Mouse (Mus musculus): ENCODE data around the gene Zfp282. TPM values are rescaled to one million over a fixed set of nuclear protein-coding genes. Genes with fewer than 3 reads are reported as not detected.

Zfp282 gene
- polyA plus RNA-seq, 1 experiment = 0.32 TPM

DNA sequence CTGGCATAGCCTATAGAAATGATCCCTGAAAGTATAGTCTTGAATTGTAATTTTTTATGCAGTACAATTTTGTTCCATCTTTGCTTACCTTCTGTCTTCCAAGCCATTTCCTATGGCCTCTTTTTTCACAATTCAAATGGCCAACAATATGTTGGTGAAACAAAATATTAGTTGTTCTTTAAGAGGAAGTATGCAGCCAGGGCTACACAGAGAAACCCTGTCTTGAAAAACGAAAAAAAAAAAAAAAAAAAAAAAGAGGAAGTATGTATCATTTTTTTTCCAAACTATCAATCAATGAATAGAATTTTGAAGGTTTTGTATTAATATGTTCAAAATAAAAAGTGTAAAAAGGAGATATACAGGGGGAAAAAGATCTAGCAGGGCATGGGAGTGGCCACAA is 34.6 kb downstream of the Zfp282 start:
- peaks cover 2% of the 10 kb centered on the region; the same call in 1 of the 2 replicates for H3K9me3 ChIP-seq (ENCODE audit: control insufficient read depth, low read length)
- H3K4me3 ChIP-seq (replicated peaks) = no peak overlapping the region
- H3K4me1 ChIP-seq (ENCODE audit: control insufficient read depth) = peaks cover 9% of the 10 kb centered on the region
- peaks cover 6% of the 10 kb centered on the region for H3K36me3 ChIP-seq (ENCODE audit: control insufficient read depth)
- TF ChIP-seq TAL1 (IDR thresholded peaks at IDR 0.05; ENCODE audit: low read length) (no peak), GATA1 (IDR thresholded peaks at IDR 0.05; ENCODE audit: low read length) (no peak)
- no peaks in the 10 kb centered on the region for H3K27me3 ChIP-seq (ENCODE audit: control insufficient read depth)

DNA sequence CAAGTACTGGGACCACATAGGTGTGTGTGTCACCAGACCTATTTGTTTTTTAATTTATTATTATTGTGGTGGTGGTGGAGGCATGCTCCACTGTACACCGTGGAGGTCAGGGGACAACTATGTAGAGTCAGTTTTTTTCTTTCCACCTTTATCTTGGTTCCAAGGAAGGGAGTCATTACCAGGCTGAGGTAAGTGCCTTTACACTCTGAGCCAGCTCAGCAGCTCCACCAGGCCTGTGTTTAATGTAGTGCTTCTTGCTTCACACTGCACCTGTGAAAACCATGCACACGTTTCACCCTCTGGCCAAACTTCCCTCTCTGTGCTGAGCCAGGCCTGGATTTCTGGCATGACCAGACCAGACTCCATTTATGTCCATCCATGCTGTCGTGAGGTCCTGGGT is 36.0 kb downstream of the Zfp282 start:
- Histone ChIP-seq H3K9me3 (ENCODE audit: control insufficient read depth, low read length) (peaks cover 2% of the 10 kb centered on the region; the same call in 1 of the 2 replicates), H3K36me3 (ENCODE audit: control insufficient read depth) (peaks cover 2% of the 10 kb centered on the region; the same call in 1 of the 2 replicates), H3K4me1 (ENCODE audit: control insufficient read depth) (peaks cover 18% of the 10 kb centered on the region), H3K27me3 (ENCODE audit: control insufficient read depth) (no peaks in the 10 kb centered on the region), H3K4me3 (replicated peaks) (no peak overlapping the region)
- no peak for TF ChIP-seq TAL1 (IDR thresholded peaks at IDR 0.05; ENCODE audit: low read length)
- TF ChIP-seq GATA1 (IDR thresholded peaks at IDR 0.05; ENCODE audit: low read length) = no peak

DNA sequence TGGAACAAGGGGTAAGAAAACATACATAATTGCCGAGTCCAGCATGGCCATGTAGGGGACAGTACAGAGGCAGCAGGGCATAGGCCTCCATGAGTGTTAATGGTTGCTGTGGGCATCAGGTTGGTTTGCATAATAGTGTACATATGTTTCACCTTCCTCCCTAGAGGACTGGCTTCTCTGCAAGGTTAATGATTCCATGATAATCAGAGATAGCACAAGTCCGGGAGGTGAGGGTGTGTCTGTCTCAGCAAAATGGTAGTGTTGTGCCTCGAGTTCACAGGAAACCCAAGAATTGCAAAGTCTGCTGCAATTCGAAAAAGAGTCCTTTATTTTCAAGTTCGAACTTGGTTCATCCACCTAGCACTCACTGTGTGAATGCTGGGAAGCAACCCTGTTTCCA is 40.0 kb downstream of the Zfp282 start:
- 0 out of 2 replicates have a peak, but pooled peaks cover 2% of the 10 kb centered on the region for H3K36me3 ChIP-seq (ENCODE audit: control insufficient read depth)
- peaks cover 2% of the 10 kb centered on the region; the same call in 1 of the 2 replicates for H3K9me3 ChIP-seq (ENCODE audit: control insufficient read depth, low read length)
- no peak overlapping the region for H3K4me3 ChIP-seq (replicated peaks)
- H3K4me1 ChIP-seq (ENCODE audit: control insufficient read depth) = peaks cover 46% of the 10 kb centered on the region
- no peaks in the 10 kb centered on the region for H3K27me3 ChIP-seq (ENCODE audit: control insufficient read depth)
- no peak for TF ChIP-seq TAL1 (IDR thresholded peaks at IDR 0.05; ENCODE audit: low read length)
- no peak for TF ChIP-seq GATA1 (IDR thresholded peaks at IDR 0.05; ENCODE audit: low read length)

DNA sequence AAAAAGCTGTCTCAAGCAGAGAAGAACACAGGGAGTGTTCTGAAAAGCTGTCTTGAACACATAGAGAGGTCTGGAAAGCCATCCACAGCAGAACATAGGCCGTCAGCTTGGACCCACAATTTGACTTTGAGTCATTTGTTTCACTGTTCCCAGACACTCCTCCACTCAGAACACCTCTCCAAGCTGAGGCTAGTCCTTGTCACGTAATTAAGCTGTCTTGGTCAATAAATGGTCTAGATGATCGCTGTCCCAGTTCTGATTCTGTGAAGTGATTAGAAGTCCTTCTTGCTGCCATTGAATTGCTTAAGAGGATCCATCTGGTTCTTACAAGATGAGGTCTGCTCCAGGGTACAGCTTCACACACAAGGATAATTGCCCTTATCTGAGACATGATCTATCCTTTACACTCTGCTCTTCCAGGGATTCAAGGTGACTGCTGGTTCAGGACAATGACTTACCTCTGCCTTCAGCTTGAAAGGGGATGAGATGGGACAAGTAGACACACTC is 41.8 kb downstream of the Zfp282 start:
- H3K4me1 ChIP-seq (ENCODE audit: control insufficient read depth) = peaks cover 54% of the 10 kb centered on the region
- TF ChIP-seq TAL1 (IDR thresholded peaks at IDR 0.05; ENCODE audit: low read length) = no peak
- peak; percentile 29; the same call in 1 of the 2 replicates for TF ChIP-seq GATA1 (IDR thresholded peaks at IDR 0.05; ENCODE audit: low read length)

DNA sequence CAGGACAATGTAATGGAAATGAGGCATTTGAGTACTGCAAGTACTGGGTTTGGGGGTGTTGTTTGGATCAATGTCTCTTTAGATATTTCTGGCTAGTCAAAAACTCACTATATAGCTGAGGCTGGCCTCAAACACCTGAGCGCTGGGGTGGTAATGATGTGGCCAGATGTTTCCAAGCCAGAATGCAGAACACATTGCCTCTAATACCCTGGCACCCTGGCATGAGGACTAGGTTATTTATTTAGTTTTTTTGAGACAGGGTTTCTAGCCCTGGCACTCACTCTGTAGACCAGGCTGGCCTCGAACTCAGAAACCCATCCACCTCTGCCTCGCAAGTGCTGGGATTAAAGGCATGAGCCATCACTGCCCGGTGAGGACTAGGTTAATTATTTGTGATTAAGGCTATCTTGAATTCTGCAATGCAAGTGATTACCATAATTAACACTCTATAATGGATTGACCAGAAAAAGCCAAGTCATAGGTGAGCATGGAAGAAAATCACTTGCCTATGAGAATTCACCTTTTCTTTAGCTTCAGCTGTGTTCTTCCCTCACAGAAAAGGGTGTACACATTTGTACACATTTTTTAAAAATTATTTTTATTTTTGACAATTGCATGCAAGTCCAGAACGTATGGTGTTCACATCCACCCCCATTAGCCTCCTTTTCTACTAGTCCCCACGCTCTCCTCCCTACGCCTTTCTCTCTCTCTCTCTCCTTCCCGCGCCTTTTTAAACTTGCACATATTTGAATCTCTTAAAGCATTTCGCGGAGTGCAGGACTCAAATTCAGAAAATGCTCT is 42.8 kb downstream of the Zfp282 start:
- peaks cover 8% of the 10 kb centered on the region for H3K36me3 ChIP-seq (ENCODE audit: control insufficient read depth)
- peak overlapping the region; percentile 88 for H3K4me3 ChIP-seq (replicated peaks)
- H3K4me1 ChIP-seq (ENCODE audit: control insufficient read depth) = peaks cover 54% of the 10 kb centered on the region
- TF ChIP-seq TAL1 (IDR thresholded peaks at IDR 0.05; ENCODE audit: low read length) (no peak), GATA1 (IDR thresholded peaks at IDR 0.05; ENCODE audit: low read length) (no peak)
- no peaks in the 10 kb centered on the region for H3K27me3 ChIP-seq (ENCODE audit: control insufficient read depth)
- peaks cover 2% of the 10 kb centered on the region; the same call in 1 of the 2 replicates for H3K9me3 ChIP-seq (ENCODE audit: control insufficient read depth, low read length)

More for the DNA sequence above, 41.8 kb downstream of the Zfp282 start:
- H3K9me3 ChIP-seq (ENCODE audit: control insufficient read depth, low read length) = peaks cover 2% of the 10 kb centered on the region; the same call in 1 of the 2 replicates
- H3K27me3 ChIP-seq (ENCODE audit: control insufficient read depth) = no peaks in the 10 kb centered on the region
- no peak overlapping the region for H3K4me3 ChIP-seq (replicated peaks)
- H3K36me3 ChIP-seq (ENCODE audit: control insufficient read depth) = peaks cover 8% of the 10 kb centered on the region

DNA sequence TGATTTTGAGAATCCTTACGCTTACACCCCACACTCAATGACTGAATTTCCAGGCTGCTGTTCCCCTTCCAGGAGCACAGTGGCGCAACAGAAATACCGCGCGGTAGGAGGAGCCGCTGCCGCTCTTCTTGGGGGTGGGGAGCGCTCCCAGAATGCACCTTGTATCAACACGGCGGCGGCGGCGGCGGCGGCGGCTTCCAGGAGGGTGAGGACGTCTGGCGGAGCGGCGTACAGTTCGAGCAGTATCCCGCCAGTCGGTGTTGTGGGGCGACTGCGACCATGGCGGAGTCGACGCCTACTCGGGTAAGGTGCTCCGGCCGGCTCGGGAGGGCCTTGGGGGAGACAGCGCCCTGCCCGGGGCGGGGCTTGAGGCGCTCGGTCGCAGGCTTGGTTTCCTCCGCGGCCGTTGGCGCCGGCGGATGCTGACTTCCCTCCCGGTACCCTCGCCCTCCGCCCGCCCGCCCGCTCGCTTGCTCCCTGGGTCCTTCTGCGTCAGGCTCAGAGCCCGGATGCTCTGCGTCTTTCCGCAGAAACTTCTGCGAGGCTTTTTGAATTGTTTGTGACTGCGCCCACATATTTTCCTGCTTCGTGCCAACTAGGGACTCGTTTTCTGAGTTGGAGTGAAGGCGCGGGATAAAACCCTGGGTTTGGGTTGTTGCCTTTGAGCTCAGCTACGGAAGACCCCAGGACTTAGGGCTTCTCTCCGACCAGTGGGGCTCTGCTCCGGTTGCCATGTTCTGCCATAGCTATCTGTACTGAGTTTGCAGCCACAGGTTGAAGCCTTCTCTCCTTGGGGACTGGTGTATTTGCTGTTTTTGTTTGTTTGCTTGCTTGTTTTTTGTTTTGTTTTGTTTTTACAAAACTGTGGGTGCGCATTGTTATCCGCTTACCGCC is 43.7 kb downstream of the Zfp282 start, which contains the start of gene Zfp212:
TSS of gene Zfp212 (plus strand) at position 30 of the 894 bp plus-strand sequence.
- Histone ChIP-seq H3K9me3 (ENCODE audit: control insufficient read depth, low read length) (peaks cover 2% of the 10 kb centered on the region; the same call in 1 of the 2 replicates), H3K4me3 (replicated peaks) (peak within 1 kb of the TSS; percentile 88), H3K27me3 (ENCODE audit: control insufficient read depth) (no peaks in the 10 kb centered on the region), H3K4me1 (ENCODE audit: control insufficient read depth) (peaks cover 54% of the 10 kb centered on the region), H3K36me3 (ENCODE audit: control insufficient read depth) (peaks cover 11% of the 10 kb centered on the region)
- TF ChIP-seq TAL1 (IDR thresholded peaks at IDR 0.05; ENCODE audit: low read length) (no peak), GATA1 (IDR thresholded peaks at IDR 0.05; ENCODE audit: low read length) (no peak)

DNA sequence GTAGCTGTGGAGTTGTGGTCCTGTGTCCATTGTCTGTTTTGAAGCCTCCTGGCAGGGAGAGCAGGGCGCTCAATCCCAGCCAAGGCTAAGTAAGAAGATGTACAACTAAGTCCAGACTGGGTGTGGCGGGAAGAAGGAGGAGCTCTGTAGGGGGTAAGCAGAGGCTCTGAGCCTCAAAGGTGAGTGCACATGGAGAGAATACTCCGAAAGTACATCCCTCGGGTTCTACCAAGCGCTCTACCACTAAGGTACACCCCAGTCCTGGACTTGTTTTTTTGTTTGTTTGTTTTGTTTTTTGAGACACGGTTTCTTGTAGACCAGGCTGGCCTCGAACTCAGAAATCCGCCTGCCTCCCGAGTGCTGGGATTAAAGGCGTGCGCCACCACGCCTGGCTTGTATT is 65.5 kb downstream of the Zfp282 start:
- H3K4me3 ChIP-seq (replicated peaks) = peak overlapping the region; percentile 71
- no peaks in the 10 kb centered on the region for H3K27me3 ChIP-seq (ENCODE audit: control insufficient read depth)
- TF ChIP-seq TAL1 (IDR thresholded peaks at IDR 0.05; ENCODE audit: low read length) (no peak), GATA1 (IDR thresholded peaks at IDR 0.05; ENCODE audit: low read length) (no peak)
- peaks cover 15% of the 10 kb centered on the region for H3K4me1 ChIP-seq (ENCODE audit: control insufficient read depth)
- peaks cover 14% of the 10 kb centered on the region for H3K36me3 ChIP-seq (ENCODE audit: control insufficient read depth)
- H3K9me3 ChIP-seq (ENCODE audit: control insufficient read depth, low read length) = peaks cover 8% of the 10 kb centered on the region

DNA sequence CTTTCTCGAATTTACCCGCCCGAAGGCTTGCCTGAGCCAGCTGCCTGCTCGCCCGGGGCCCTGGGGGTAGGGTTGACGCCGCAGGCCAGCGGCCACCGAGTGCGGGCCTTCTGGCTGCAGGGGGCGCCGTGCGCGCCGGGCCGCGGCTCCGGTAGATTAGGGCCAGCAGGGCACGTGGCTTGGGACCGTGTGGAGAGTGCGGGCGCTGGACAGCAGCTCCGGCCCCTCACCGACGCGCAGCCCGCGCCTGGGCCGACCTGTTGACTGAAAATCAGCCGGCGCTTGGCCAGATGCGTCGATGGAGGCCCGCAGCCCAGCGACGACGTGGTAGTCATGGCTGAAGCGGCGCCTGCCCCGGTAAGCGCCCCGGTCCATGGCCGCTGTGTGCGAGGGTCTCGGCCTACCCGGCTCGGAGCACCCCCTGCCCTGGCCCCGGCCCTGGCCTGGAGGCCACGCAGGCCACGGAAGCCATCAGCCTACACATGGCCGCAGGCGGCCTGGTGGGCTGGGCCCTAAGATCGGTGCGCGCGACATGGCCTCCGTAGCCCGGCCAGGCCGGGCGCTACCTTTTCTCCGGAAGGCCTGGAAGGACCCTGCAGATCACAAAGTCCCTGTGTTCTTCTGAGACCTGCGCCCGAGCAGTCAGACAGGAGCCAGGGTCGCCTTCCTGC is 66.2 kb downstream of the Zfp282 start:
- Histone ChIP-seq H3K4me3 (replicated peaks) (peak overlapping the region; percentile 71), H3K36me3 (ENCODE audit: control insufficient read depth) (peaks cover 14% of the 10 kb centered on the region), H3K9me3 (ENCODE audit: control insufficient read depth, low read length) (peaks cover 8% of the 10 kb centered on the region), H3K27me3 (ENCODE audit: control insufficient read depth) (no peaks in the 10 kb centered on the region), H3K4me1 (ENCODE audit: control insufficient read depth) (peaks cover 15% of the 10 kb centered on the region)
- no peak for TF ChIP-seq GATA1 (IDR thresholded peaks at IDR 0.05; ENCODE audit: low read length)
- TF ChIP-seq TAL1 (IDR thresholded peaks at IDR 0.05; ENCODE audit: low read length) = no peak
